Mouse (Mus musculus): ENCODE measurements around the gene Ano4.

The Ano4 gene

DNA sequence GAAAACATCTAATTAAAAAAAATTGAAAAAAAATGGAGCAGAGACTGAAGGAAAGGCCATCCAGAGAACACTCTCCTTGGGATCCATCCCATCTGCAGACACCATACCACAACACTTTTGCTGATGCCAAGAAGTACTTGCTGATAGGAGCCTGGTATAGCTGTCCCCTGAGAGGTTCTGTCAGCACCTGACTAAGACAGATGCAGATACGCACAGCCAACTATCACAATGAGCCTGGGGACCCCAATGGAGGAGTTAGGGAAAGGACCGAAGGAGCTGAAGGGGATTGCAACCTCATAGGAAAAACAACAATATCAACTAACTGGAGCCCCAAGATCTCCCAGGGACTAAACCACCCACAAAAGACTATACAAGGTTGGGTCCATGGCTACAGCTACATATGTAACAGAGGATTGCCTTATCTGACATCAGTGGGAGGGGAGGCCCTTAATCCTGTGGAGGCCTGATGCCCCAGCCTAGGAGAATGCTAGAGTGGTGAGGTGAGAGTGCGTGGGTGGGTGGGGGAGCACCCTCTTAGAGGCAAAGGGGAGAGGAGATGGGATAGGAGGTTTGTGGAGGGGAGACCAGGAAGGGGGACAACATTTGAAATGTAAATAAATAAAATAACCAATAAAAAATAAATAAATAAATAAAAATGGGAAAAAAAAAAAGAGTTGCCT is 71.4 kb downstream of the Ano4 start:
- DNase-seq, result no peak

DNA sequence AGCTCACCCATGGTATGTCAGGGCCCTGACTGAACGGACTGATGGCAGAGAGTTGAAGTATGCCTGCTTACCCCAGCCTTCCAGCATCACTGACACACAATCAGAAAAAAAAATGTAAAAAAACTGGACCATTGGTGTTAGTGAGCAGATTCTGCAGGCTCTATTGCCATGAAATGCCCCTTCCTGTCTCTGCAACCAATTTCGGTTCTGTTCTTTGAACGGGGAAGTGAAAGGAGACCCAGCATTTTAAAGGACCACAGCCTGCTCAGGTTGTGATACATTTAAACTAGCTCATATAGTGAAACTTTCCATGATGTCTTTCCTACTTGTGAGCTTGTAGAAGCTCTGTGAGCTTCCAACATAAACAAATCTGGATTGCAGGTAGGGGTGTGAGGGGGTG is 77.2 kb downstream of the Ano4 start:
- DNase-seq, result no peak

DNA sequence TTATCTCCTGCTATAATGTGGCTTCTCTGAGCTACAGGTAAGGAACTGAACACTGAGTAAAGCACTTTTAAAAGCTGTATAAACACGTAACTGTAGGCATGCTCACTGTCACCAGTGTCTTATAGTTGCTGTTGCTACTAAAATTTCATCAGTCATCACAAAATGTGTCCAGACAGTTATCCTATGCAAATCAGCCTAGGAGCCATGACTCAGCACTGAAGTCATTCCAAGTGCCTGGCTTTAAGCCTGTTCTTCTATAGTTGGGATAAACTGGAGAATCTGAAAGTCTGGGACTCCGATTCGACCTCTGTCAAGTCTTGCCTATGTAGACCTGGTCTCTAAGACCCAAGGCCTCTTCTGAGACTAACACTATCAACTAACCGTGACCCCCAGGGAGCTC is 81.2 kb downstream of the Ano4 start:
- DNase-seq, result no peak

DNA sequence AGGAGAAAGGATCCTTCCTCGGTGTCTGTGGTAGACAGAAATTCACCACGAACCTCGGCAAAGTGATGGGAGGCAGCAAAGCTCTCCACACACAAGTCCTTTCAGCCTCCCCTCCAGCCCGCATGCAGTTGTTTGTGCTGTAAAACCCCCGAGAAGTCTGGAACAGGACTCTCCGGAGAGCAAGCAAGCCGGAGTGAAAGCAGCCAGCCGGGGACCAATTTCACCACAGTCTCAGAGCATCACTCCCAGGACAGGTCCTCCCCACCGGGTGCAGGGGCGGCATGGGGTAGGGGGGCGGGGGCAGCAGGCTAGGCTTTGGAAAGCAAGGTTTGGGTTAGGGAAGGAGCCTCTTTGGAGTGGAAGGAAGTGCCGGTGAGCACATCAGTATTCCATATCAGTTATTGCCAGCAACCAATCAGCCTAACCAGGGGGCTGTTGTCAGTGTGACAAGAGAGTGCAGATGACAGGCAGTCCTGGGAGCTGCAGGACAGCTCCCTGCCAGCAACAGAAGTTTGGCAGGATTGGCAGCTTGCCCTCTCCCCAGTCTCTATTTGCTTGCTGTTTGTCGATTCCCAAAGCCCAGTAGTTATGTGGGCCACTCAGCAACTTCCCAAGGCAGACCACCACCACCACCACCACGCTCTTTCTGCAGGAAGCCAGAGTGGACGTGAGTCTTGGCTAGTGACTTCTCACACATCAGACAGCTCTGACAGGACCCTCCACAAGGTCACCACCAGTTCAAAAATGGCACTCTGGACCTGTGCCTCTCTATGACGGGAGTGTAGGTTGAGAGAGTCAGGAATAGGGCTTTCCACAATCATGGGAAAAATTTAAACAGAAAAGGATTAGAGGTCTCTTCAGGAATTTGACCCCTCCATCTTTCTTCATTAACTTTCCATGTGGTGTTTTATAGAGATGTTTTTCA is 86.8 kb downstream of the Ano4 start:
- DNase-seq, result no peak

DNA sequence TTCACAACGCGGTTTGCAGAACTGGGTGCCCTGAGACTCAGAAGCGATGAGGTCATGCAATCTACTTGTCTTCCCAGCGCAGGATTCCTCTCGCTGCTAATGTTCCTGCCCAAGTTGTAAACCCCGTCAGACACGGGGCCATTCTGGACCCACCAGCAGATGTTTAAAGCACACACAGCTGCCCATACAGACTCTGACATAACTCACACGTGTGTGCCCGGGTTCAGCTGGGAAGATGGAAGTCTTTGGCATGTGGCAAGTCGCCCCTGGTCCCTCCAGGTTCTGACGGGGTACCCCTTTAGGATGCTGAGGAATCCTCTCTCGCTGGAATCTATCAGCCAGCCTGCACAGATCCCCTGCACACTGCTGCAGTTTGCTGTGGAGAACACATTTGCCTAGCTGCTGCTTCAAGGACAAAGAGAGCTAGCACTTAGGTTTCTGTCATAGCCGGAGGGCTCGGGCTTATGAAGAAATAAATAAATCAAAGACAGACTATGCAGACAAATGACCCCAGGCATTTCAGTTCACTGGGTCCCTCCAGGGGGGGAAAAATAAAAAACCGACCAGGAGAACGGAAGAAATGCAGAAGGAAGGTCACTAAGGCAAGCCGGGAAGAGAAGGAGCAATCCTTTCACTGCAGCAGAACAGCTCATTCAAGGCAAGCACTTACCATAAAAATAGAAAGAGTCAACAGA is 87.7 kb downstream of the Ano4 start:
- no peak for DNase-seq

DNA sequence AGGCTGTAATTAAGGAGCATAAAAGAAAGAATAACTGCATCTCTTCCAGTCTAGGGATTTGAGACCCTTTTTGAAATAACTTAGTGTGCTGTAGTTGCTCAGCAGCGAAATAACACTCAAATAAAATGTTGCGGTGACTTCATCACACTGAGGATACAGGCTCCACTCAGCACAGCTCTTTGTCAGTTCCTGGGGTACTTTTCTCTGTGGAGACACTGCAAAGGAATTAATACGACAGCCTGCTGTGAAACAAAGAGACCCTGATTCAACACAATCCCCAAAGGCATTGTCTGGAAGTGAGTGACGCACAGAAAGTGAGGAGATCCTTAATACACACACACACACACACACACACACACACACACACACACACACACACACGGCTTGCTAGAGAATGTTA is 89.8 kb downstream of the Ano4 start:
- DNase-seq, result no peak

DNA sequence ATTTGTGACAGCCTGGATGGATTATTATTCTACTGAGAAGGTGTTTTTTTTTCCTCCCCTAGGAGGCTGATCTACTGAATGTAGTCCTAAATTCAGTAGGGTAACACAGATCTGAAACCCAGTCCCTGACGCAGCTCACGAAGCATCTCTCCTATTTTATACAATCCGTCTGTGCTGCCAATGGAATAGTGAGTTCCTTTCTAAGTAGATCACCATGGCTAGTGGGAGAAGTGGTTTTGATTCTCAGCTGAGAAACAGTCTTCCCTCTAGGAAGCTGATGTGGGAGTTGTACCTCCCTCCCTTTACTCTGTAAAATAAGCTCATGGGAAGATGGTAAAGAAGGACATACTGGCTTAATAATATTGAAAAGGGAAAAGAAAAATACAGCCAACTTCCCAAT is 90.8 kb downstream of the Ano4 start:
- no peak for DNase-seq

DNA sequence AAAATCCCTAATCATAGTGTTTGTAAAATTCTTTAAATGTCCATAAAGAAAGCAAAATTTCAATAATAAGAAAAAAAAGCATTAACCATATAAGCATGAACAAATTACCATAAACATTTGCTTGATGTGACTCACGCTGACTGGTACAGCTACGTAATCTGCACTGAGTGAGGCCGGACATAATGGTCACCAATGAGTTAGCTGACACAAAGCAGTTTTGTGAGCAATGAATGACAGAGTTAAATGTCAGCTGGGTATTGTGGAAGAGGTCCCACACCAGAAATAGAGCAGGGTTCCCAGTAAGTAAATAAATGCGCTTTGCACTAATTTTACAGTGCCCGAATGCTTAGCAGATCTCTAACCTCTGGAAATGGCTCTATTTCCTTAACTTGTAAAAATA is 91.9 kb downstream of the Ano4 start:
- DNase-seq, result no peak

DNA sequence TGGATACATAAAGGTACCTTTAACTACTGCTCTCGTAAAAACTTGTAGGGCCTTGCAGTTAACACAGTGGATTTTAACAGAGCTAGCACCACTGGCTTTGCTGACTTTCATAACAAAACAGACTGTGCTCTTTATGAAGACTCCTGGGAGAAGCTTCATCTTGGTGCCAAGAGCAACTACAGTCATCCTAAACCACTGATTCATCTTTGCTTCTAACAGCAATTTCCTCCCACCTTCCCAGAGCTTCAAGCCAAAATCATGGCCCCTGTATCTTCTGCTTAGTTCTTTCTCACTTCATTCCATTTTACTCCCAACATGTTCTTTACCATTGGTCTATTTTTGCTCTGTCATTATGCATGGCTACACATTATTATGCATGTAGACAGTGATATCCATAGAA is 100.8 kb downstream of the Ano4 start:
- no peak for DNase-seq

DNA sequence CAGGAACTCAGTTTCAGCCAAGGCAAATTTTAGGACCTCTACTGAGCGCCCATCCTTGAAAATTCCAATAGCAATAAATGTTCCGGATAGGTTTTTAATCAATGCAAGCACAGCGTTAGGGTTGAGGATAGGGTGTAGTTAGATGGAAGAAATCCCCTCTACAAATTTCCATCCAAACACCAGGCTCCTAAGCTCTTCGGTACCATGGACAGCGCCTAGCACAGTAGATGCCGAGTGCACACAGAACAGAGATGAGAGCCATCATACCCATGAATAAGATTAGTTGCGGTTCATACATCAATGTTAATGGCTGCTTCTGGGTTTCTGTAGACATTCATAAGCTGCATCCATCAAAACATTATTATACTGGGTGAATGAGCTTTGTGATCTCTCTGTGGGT is 120.0 kb downstream of the Ano4 start:
- DNase-seq, result peak; percentile 0

DNA sequence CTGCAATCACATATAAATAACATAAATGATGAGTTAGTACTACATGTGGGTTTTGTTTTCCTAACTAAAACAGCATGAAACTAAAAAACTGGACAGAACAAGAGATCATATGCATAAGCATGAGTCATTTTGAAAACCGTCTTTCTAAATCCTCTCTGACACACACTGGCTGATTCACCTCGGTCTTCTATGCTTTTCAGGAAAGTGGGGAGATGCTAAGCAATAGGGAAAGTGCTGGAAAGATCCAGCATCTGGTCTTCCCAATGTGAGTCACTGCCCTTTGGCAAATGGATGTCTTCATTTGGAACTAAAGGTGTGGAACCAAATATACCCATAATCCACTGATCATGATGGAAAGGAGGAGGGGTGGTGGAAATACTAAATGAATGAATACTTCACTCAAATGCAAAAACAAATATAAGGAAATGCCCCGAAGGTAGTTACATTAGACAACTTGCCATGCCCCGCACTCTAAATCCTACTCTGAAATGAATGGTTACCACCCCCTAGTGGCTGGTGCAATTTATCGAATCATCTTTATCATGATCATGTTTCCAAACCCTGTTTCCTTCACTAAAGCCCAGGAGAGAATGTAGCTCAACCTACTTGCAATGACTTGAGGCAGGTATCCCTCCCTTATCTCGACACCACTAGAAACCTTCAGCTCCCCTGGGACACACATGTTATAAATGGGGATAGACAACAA is 122.1 kb downstream of the Ano4 start:
- DNase-seq, result no peak

DNA sequence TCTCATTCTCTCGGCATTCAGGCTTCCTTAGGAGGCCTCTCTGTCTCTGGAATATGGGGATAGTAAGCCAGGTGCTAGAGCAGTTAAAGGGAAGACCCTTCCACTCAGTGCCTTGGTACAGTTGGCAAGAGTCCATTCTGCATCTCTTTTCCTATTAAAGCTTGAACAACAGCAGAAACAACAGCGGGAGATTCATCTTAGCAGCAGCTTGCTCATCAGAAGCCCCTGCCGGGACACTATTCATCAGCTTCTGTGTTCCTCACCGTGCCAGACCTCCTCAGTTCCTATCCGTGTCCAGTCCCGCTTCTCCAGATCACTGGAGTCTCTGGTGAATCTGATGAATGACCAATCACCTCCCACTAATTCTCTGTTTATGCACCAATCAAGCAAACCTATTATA is 128.5 kb downstream of the Ano4 start:
- DNase-seq, result no peak

DNA sequence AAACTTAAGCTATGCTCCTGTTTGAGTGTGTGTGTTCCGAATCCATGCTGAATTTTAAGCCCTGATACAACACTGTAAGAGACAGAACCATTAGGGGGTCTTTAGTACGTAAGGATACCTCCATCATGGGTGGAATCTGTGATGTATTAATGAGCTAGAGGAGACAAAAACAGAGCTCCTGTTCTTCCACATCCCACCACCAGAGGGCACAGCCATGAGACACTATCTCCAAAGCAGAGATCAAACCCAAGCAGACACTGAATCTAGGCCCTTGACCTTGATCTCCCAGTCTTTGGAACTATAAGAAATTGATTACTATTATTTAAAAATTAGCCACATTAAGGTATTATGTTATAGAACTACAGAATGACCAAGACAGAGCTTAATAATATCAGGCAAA is 138.7 kb downstream of the Ano4 start:
- no peak for DNase-seq

DNA sequence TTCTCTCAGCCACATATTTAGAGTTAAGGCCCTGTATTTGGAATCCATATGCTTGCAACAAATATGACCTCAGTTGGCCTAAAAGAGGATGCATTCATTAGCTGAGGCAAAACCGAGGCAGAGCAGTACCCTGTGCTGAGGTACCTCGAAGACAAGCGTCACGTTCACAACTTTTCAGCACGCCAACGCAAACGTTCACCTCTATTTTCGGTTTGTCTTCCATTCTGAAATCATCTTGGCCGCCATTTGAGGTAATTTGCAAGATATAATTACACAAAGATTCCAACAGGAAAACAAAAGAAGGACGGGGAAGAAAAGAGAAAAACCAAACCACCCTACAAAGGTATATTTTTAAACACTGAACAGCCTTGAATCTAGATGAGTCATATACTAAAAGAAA is 148.1 kb downstream of the Ano4 start:
- no peak for DNase-seq

DNA sequence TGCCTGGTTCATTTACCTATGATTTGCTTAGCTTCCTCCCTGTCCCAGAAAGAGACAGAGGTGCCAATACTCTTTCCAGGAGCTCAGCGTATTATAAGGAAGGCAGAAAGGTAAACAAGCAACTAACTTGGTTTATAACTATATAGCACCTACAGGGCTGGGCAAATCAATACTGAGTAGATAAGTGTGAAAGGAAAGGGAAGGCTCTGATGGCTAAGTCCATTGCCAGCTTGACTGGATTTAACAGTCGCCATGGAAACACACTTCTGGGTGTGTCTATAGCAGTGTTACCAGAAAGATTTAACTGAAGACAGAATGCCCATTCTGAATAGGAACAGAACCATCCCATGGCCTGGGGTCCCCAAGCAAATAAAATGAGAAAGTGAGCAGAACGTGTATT is 149.5 kb downstream of the Ano4 start:
- no peak for DNase-seq

DNA sequence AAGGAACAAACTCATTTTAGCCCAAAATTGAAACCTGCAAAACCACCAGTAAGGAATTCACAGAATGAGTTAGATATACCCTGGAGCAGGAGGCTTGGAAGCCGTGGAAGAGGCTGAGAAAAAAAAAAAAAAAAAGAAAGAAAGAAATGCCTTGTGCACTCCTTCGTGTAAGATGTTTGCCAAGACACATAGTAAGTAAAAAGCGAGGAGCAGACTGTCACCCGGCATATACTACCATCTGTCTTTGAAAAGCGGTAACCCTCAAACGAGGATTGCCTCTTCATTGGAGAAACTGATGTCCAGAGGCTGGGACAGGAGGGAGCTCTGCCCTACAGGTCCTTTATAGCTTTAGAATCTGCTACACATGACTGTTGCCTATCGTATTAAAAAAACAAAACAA is 150.1 kb downstream of the Ano4 start:
- no peak for DNase-seq

DNA sequence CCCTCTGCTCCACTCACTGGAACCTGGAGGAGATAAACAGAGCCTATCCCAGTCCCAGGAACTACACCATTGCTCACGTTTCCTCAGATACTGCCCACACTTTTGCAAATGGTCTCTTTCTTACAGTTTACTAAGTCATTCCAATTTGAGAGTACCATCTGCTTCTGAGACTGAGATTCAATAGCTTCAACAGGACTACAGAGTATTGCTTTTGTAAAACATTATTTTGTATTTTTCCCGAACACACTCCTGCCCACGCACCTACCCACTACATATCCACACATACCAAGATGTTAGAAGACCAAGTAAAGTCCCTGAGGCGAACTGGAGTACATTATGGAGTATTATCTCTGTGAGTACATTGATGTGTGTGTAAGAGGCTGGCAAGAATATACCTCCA is 166.6 kb downstream of the Ano4 start:
- no peak for DNase-seq

DNA sequence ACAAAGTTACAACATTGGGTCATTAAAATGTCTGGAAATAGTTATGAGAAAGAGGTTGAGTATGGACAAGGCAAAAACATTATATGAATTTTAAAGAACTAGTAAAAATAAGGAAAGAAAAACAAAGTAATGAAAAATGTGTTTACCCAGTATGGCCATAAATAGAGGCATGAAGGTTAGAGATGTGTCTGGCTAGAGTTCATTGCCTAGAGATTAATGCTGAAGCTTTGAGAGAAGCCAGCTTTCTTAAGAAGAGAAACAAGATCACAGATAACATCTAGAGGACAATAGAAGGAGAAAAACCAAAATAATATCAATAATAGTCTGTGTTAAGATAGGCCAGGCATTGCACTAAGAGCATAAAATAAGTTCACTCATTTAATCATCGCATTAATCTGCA is 180.0 kb downstream of the Ano4 start:
- no peak for DNase-seq

DNA sequence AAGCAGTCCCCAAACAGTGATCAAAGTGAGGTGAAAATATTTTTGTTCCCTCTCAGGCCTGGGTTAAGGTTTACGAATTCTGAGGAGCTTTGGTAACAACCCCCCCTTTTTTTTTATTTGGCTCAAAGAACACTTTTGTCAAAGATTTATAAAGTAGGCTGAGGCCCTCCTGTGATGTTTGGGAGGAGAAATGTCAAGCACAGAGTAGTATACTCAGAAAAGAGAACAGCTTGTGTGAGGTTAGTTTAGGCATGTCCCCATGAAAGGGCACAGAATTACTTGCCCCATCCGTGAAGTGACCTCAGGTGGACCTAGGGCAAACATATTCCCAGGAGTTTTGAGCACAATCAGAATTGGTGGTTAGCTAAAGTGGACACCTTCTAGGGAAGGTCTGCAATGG is 189.1 kb downstream of the Ano4 start:
- no peak for DNase-seq

DNA sequence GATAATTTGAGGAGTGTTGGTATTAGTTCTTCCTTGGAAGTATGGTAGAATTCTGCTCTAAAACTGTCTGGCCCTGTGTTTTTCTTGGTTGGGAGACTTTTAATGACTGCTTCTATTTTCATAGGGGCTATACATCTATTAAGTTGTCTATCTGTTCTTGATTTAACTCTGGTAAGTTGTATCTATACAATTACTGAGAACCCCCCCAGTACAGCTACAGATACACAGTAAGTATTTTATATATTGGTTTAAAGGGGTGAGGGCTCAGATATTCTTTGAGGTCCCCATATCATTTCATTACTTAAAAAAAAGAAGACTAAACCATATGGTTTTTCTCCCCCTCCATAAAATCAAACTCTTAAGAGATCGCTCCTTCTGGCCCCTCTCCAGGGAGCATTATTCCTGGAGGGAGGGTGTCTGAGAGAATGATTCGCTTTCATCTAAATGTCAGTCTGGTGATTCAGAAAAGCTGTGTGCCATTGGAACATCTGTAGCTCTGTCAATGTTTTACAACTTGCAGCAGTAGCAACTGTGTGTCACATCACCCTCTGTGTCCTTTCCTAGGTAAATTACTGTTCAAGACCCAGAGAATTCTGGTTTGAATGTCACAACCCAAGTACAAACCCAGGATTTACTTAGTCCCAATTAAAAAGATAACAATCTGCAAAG is 189.6 kb downstream of the Ano4 start:
- DNase-seq, result no peak

DNA sequence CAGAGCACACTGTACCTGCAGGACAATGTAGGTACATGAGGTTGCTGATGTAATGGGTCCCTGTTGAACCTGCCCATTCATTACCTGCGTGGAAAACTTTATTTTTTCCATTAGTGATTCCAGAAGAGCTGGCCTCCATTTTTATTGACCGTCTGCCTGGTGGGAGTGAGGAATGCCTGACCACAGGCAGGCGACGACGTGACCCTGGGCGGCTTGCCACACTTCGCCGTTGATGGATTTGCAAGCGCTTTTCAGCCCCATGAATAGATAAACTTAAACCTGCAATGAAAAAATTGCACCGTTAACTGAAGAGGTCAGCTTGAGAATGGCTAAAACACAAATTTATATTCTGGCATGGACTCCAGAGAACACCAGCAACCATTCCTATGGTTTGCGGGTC is 195.4 kb downstream of the Ano4 start:
- no peak for DNase-seq

DNA sequence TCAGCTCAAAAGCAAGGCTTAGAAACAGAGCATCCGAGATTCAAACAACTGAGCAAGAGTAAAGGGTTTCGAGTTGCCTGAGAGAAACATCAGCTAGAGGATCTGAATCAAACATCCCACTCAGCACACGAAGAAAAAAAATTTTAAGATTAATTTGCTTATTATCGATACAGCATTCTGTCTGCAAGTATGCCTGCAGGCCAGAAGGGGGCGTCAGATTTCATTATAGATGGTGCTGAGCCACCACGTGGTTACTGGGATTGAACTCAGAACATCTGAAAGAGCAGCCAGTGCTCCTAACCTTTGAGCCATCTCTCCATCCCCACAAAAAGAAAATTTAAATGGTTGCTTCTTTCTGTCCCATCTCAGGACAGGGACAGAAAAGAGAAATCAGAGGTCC is 223.2 kb downstream of the Ano4 start:
- no peak for DNase-seq

DNA sequence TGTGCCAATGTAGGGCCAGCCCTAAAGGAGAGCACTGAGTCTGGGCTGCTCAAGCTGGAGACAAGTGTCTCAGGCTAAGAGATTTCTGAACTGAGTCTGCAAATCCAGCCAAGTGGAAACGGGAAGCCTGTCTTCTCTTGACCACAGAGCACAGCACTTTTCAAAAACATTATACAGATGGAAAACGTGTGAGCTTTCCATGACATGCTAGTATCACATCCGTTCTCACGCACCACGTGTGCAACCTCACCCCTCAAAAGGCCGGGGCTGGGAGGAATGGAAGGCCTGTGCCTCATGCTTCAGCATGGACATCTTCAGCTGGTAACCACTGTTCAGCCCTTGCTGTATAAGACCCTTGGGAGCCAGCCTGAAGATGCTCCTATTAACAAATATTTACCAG is 230.2 kb downstream of the Ano4 start:
- DNase-seq, result no peak

Measured in lung, postnatal 36 days (tissue).